Mouse (Mus musculus) myocyte (in vitro differentiated cells): ENCODE results near the gene Cacna2d2.

Experiments used
- CEBPB ChIP-seq: IDR thresholded peaks from 2 replicates; pipeline ENCODE4 v1.6.1; 2011; ENCODE audit warnings: mild to moderate bottlenecking, moderate library complexity; ENCODE audit not compliant: poor library complexity, insufficient read depth, severe bottlenecking
- MAX ChIP-seq: IDR thresholded peaks from one replicate; pipeline ENCODE4 v1.6.1; 2011; ENCODE audit warnings: low read depth, mild to moderate bottlenecking, control low read depth
- POLR2A ChIP-seq: IDR thresholded peaks from one replicate; pipeline ENCODE4 v1.6.1; 2011; ENCODE audit warnings: low read depth, mild to moderate bottlenecking, control low read depth, moderate library complexity; ENCODE audit not compliant: insufficient read length
- POLR2AphosphoS2 ChIP-seq: IDR thresholded peaks from one replicate; pipeline ENCODE4 v1.6.1; 2011; ENCODE audit warnings: low read depth, control low read depth; ENCODE audit not compliant: insufficient read length
- TCF12 ChIP-seq: IDR thresholded peaks from one replicate; pipeline ENCODE4 v1.6.1; 2011; ENCODE audit warnings: mild to moderate bottlenecking, control low read depth; ENCODE audit not compliant: poor library complexity, insufficient read depth, severe bottlenecking
- TCF3 ChIP-seq: IDR thresholded peaks from one replicate; pipeline ENCODE4 v1.6.1; 2011; ENCODE audit warnings: low read depth, control low read depth; ENCODE audit not compliant: insufficient read length
- USF1 ChIP-seq: IDR thresholded peaks from one replicate; pipeline ENCODE4 v1.6.1; 2011; ENCODE audit warnings: low read depth, mild to moderate bottlenecking, control low read depth, moderate library complexity

- TF ChIP-seq MAX, result no peak
- TF ChIP-seq POLR2A, result no peak
- no peak for TF ChIP-seq POLR2AphosphoS2
- no peak for TF ChIP-seq TCF12
- TF ChIP-seq USF1, result no peak
- no peak for TF ChIP-seq TCF3
- TF ChIP-seq CEBPB, result no peak
Measured at GRCm38 (mm10) chr9:107387708-107388107, 11.7 kb upstream of the Cacna2d2 start.
